Mouse (Mus musculus): ENCODE measurements around the gene Zp3.
A peak's percentile ranks its signal among the peaks of the same experiment; 100 is the strongest.

GRCm38 (mm10) chr5:135962125-135962491, 17.8 kb upstream of the Zp3 start:
- TF ChIP-seq CTCF (IDR thresholded peaks at IDR 0.05; ENCODE audit: low read depth) (0 out of 2 replicates have a peak, but pooled peaks have one; percentile 29), EP300 (IDR thresholded peaks at IDR 0.05; ENCODE audit: low read depth) (0 out of 2 replicates have a peak, but pooled peaks have one; percentile 34)

Data from liver, postnatal 0 days (tissue).